Mouse (Mus musculus) ES-Bruce4 (cell line): Measurements from ENCODE around the gene Rrn3.

Experiments
- CTCF ChIP-seq: IDR thresholded peaks from one replicate; pipeline ENCODE4 v1.8.1; 2011; ENCODE audit warnings: low read depth, low read length
- EP300 ChIP-seq: IDR thresholded peaks from 2 replicates; pipeline ENCODE4 v1.6.1; 2011; ENCODE audit warnings: low read depth, low read length; ENCODE audit not compliant: insufficient read depth
- POLR2A ChIP-seq: IDR thresholded peaks from one replicate; pipeline ENCODE4 v1.8.1; 2011; ENCODE audit warnings: low read length; ENCODE audit not compliant: insufficient read depth

GRCm38 (mm10) chr16:13826511-13826910, 46.0 kb downstream of the Rrn3 start:
- TF ChIP-seq POLR2A (no peak), CTCF (no peak), EP300 (no peak)
